Mouse (Mus musculus) C2C12 (cell line): ENCODE results near the gene Ccser1. TPM values are rescaled to one million over a fixed set of nuclear protein-coding genes. Genes with fewer than 3 reads are reported as not detected.
A peak's percentile ranks its signal among the peaks of the same experiment; 100 is the strongest.

ENCODE experiments used
- H3K27me3 ChIP-seq: one replicate; pipeline ENCODE4 v1.6.1; 2011; ENCODE audit not compliant: control insufficient read depth, insufficient read depth, insufficient read length
- H3K36me3 ChIP-seq: one replicate; pipeline ENCODE4 v1.6.1; 2011; ENCODE audit not compliant: control insufficient read depth, insufficient read depth
- H3K4me3 ChIP-seq: one replicate; pipeline ENCODE4 v1.5.1; 2011; ENCODE audit warnings: mild to moderate bottlenecking, control low read depth; ENCODE audit not compliant: poor library complexity, insufficient read depth, severe bottlenecking
- H3K79me2 ChIP-seq: one replicate; pipeline ENCODE4 v1.6.1; 2011; ENCODE audit not compliant: control insufficient read depth, insufficient read depth
- H3K79me3 ChIP-seq: one replicate; pipeline ENCODE4 v1.6.1; 2011; ENCODE audit warnings: low read depth, control low read depth
- H3ac ChIP-seq: one replicate; pipeline ENCODE3; 2011; ENCODE audit warnings: low read depth; ENCODE audit not compliant: control insufficient read depth, insufficient read length
- CEBPB ChIP-seq: IDR thresholded peaks from one replicate; pipeline ENCODE4 v1.6.1; 2011; ENCODE audit warnings: low read depth, mild to moderate bottlenecking, control low read depth, moderate library complexity
- CTCF ChIP-seq: IDR thresholded peaks from one replicate; pipeline ENCODE4 v1.5.1; 2011; ENCODE audit not compliant: control insufficient read depth, insufficient read depth, insufficient read length
- FOSL1 ChIP-seq: IDR thresholded peaks from one replicate; pipeline ENCODE4 v1.8.0; 2011; ENCODE audit warnings: mild to moderate bottlenecking, low read length; ENCODE audit not compliant: poor library complexity, insufficient read depth, severe bottlenecking
- MAX ChIP-seq: IDR thresholded peaks from one replicate; pipeline ENCODE4 v1.6.1; 2011; ENCODE audit warnings: mild to moderate bottlenecking, control low read depth
- MYOD1 ChIP-seq: IDR thresholded peaks from one replicate; pipeline ENCODE4 v1.6.1; 2011; ENCODE audit warnings: low read depth; ENCODE audit not compliant: control insufficient read depth, insufficient read length
- MYOG ChIP-seq: IDR thresholded peaks from one replicate; pipeline ENCODE4 v1.6.1; 2011; ENCODE audit not compliant: control insufficient read depth, insufficient read length; ENCODE audit errors: extremely low read depth
- USF1 ChIP-seq: IDR thresholded peaks from one replicate; pipeline ENCODE4 v1.6.1; 2011; ENCODE audit warnings: low read depth, mild to moderate bottlenecking, control low read depth, moderate library complexity
- polyA plus RNA-seq: library from polyadenylated mRNA; unstranded; fragments of >200 nt; fragmentation: generic; extraction: Trizol; gene quantifications from one replicate; pipeline ENCODE4 v1.2.1, GENCODE M21; 2012; ENCODE audit warnings: missing spikeins

The Ccser1 gene
- polyA plus RNA-seq, 1 experiment = 0.68 TPM

- no peaks in the 10 kb centered on the region for H3K27me3 ChIP-seq
- H3K79me2 ChIP-seq = no peaks in the 10 kb centered on the region
- no peak overlapping the region for H3ac ChIP-seq
- H3K79me3 ChIP-seq = no peaks in the 10 kb centered on the region
- H3K36me3 ChIP-seq = no peaks in the 10 kb centered on the region
- TF ChIP-seq MAX (no peak), CEBPB (no peak), CTCF (no peak), MYOG (no peak), MYOD1 (no peak), FOSL1 (no peak)
- H3K4me3 ChIP-seq = no peak overlapping the region
Measured at GRCm38 (mm10) chr6:61543459-61544044, 363.4 kb downstream of the Ccser1 start.

- H3K4me3 ChIP-seq = no peak overlapping the region
- H3K79me2 ChIP-seq = no peaks in the 10 kb centered on the region
- no peak for TF ChIP-seq MYOG
- TF ChIP-seq MAX = no peak
- no peak for TF ChIP-seq CTCF
- no peak for TF ChIP-seq USF1
- TF ChIP-seq MYOD1 = no peak
- no peak for TF ChIP-seq CEBPB
- TF ChIP-seq FOSL1 = no peak
- no peaks in the 10 kb centered on the region for H3K79me3 ChIP-seq
- H3K36me3 ChIP-seq = no peaks in the 10 kb centered on the region
- H3ac ChIP-seq = no peak overlapping the region
- H3K27me3 ChIP-seq = no peaks in the 10 kb centered on the region
Measured at GRCm38 (mm10) chr6:61567551-61567950, 387.4 kb downstream of the Ccser1 start.

GRCm38 (mm10) chr6:61567967-61568366 lies 387.8 kb downstream of the Ccser1 start:
- TF ChIP-seq MAX (no peak), MYOD1 (no peak), CTCF (no peak), CEBPB (no peak)
- Histone ChIP-seq H3K4me3 (no peak overlapping the region), H3K36me3 (no peaks in the 10 kb centered on the region), H3K27me3 (no peaks in the 10 kb centered on the region), H3K79me2 (no peaks in the 10 kb centered on the region), H3ac (no peak overlapping the region), H3K79me3 (no peaks in the 10 kb centered on the region)

- Histone ChIP-seq H3K36me3 (no peaks in the 10 kb centered on the region), H3K27me3 (no peaks in the 10 kb centered on the region), H3K4me3 (no peak overlapping the region), H3K79me2 (no peaks in the 10 kb centered on the region), H3K79me3 (no peaks in the 10 kb centered on the region), H3ac (no peak overlapping the region)
- no peak for TF ChIP-seq CEBPB
- TF ChIP-seq MYOD1 = no peak
- no peak for TF ChIP-seq FOSL1
- no peak for TF ChIP-seq MAX
- no peak for TF ChIP-seq CTCF
- TF ChIP-seq USF1 = no peak
- TF ChIP-seq MYOG = no peak
Measured at GRCm38 (mm10) chr6:61581696-61582095, 401.6 kb downstream of the Ccser1 start.

- Histone ChIP-seq H3K79me2 (no peaks in the 10 kb centered on the region), H3ac (no peak overlapping the region), H3K27me3 (no peaks in the 10 kb centered on the region), H3K36me3 (no peaks in the 10 kb centered on the region), H3K4me3 (no peak overlapping the region), H3K79me3 (no peaks in the 10 kb centered on the region)
- no peak for TF ChIP-seq FOSL1
- TF ChIP-seq USF1 = peak; percentile 69
Measured at GRCm38 (mm10) chr6:61588999-61589398, 408.9 kb downstream of the Ccser1 start.

GRCm38 (mm10) chr6:61601911-61602310 lies 421.8 kb downstream of the Ccser1 start:
- no peaks in the 10 kb centered on the region for H3K27me3 ChIP-seq
- no peak overlapping the region for H3ac ChIP-seq
- H3K79me2 ChIP-seq = no peaks in the 10 kb centered on the region
- no peaks in the 10 kb centered on the region for H3K36me3 ChIP-seq
- no peaks in the 10 kb centered on the region for H3K79me3 ChIP-seq
- TF ChIP-seq MAX = no peak
- no peak for TF ChIP-seq FOSL1
- TF ChIP-seq USF1 = no peak
- no peak for TF ChIP-seq CTCF
- no peak for TF ChIP-seq MYOG
- no peak for TF ChIP-seq CEBPB
- no peak for TF ChIP-seq MYOD1
- H3K4me3 ChIP-seq = no peak overlapping the region
